Mouse (Mus musculus) NIH3T3 (cell line): ENCODE measurements around the gene Csrp2.

ENCODE experiments used
- DNase-seq: peaks from one replicate; pipeline ENCODE4 v3.0.0-alpha.2; 2012; ENCODE audit warnings: low read depth

Csrp2 gene

DNA sequence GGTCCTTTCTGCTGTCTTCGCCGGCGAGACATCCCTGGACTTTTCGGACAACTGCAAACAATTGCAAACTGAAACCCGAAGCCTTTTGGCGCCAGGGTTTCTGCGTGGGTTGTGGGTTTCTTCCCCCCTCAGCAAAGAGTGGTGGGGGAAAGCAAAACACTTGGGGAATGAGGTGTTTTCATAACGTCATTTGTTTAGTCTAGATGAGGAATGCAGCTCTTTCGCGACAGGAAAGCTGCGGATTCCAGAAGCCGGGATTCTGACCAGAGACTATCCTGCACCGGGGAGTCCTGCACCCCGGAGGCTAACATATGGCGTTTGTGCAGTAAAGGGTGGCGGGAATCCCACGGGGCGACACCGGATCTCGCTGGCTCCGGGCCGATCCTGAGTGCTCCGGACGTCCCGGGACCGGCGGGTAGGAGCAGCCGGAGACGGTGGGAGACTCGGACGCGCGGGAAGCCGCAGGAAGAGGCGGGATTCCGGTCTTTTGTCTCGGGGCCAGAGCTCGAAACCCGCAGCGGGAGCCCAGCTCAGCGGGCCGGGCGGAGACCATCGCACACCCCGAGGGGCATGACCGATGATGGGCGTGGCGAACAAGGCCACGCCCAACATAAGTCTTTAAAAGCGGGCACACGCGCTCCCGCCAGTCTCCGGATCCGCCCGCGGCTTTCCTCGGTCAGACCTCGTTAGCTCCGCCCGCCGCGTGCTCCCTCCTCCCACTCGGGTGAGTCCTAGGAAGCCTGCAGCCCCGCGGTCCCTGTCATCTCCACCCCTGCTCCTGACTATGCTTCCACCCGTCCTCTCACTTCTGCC is at the start of gene Csrp2:
Gene Csrp2 (plus strand): TSS at position 259 of the 813 bp plus-strand sequence.
- peak; percentile 98 for DNase-seq

DNA sequence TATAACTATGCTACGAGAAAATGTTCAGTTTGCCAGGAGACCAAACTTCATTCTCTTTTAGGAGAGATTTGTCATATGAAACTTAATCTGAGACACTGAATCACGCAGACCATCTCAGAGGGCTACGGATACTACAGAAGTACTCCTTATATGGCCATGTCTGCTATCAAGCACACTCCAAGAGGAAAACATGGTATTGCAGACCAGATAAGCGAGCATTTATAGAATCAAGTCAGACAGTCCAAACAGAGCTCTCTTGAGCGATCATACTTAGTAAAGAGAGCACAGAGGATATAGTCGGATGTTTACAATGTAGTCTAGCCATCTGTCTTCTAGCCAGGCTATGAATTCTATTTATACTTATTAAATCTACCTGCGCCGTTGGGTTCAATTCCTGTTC is 44.7 kb upstream of the Csrp2 start:
- DNase-seq, result no peak

DNA sequence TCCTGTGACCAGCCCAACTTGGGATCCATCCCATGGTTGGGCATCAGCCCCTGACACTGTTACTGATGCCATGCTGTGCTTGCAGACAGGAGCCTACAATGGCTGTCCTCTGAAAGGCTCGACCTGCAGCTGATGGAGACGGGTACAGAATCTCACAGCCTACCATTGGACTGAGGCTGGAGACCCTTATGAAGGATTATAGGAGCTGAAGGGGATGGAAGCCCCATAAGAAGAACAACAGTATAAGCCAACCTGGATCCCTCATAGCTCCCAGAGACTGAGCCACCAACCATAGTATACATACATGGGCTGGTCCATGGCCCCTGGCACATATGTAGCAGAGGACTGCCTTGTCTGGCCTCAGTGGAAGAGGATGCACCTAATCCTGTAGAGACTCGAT is 42.6 kb upstream of the Csrp2 start:
- DNase-seq, result no peak

DNA sequence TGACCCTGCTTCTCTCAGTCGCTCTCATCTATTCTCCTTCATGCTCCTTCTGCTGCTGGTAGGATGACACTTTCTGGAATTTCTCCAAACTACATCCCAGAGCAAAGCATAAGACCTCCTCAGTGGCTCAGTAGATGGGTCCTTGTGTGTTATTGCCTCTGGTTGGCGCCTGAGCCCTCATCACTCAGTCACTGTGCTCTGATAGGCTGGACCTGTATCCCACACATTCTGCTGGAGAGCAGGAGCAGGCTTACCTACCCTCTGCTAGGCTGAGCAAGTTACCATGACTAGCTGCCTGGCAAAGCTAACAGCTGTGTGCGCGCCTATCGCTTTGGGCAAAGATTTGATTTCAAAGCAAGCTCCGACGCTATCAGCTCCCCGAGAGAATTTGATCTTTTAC is 41.7 kb upstream of the Csrp2 start:
- no peak for DNase-seq

DNA sequence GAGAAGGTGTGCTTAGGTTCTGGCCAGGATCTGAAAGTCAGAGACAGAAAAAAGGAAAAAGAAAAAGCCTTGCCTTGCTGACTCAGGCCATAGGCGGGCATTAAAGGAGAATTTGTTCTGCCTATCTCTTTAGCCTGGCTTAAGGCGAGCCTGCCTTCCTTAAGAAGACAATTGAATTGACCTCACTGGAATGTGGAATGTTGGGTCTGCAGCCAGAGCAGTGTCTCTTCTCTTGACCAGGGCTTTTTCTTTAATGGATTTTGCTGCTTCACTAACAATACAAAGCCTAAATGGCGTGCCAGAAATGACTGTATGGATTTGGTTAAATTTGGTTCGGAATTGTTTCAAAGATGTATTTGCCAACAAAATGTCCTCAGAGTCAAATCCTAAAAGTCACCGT is 40.9 kb upstream of the Csrp2 start:
- peak; percentile 25 for DNase-seq

DNA sequence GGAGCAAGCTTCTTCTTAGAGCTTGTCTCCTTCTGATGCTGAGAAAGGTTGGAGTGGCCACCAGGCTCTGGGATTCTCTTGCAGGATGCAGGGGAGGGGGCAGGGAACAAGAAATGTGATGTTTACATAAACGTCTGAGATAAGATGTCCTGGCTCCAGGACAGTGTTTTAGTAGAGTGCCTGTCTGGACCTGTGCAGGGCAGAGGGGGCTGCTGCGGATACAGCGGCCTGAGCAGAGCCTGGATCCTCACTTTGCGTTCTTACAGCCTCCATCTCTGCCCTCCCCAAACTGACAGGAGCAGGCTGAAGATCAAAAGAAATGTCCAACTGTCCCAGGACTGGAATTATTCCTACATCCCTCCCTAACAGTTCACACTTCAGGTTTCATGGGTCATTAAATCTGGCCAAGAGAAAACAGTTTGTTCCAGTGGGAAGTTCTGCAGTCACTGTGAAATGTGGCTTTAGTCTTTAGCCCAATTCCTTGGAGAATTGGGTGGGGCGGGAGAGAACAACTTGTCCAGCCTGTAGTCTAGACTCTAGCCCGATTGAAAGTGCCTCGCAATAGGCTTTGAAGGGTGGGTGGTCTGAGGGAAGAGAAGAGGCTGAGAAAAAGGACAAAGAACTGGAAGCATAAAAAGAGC is 40.0 kb upstream of the Csrp2 start:
- no peak for DNase-seq

DNA sequence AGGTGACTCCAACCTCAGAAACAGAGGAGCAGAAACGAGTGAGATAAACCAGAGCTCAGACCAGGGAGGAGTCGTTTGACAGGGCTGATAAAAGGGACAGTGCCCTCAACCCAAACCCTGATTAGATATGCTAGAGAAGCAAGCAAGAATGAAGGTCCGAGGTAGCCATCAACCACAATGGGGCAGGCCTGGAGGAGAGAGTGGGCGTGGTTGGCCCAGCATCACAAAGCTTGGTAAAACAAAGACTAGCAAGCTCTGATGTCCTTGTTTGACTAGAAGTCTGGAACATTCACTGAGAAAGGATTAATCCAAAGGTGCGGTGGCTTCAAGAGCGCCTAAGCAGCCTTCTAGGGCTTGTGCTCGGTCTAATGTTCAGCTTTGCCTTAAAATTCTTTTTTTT is 38.2 kb upstream of the Csrp2 start:
- no peak for DNase-seq

DNA sequence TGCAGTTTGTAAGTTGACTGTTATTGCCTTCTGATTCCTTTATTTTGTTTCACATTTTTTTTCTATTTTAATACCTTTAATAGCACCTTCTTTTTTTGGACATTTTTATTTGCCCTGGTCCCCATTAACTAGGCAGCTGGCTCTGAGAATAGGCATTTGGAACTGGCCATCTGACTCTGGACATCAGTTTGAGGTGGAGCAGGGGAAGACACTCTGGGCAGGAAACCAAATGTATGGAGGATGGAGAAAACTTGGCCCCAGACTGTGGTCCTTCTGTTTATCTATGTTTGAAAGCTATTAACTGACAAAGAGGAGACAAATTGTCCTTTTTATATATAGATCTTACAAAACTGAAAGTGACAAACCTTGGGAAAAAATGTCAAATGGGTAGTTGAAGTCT is 36.9 kb upstream of the Csrp2 start:
- DNase-seq, result no peak

DNA sequence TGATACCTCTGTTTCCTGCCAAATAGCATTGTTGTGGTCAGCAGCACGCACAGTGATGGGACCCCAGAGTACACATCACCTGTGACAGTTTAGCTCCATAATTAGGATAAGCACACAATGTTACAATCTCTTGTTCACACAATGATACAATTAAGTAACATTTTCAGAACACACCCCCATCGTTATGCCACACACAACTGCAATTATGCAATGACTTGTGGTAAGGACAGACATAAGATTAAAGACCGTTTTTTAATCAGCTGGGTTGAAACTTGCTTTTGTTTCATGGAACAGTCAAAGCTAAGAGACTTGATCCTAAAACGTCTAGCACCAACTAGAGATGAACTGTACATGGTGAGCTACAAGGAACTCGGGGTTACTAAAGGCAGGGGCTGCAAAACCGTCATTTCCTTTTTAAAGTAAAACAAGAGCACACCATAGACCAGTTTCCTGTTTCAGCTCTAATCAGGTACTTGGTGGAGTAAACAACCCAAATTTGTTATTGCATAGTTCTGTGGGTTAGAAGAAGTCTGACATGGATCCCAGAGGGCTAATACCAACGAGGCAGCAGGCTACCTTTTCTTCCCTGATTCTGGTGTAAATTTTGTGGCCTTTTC is 28.8 kb upstream of the Csrp2 start:
- no peak for DNase-seq

DNA sequence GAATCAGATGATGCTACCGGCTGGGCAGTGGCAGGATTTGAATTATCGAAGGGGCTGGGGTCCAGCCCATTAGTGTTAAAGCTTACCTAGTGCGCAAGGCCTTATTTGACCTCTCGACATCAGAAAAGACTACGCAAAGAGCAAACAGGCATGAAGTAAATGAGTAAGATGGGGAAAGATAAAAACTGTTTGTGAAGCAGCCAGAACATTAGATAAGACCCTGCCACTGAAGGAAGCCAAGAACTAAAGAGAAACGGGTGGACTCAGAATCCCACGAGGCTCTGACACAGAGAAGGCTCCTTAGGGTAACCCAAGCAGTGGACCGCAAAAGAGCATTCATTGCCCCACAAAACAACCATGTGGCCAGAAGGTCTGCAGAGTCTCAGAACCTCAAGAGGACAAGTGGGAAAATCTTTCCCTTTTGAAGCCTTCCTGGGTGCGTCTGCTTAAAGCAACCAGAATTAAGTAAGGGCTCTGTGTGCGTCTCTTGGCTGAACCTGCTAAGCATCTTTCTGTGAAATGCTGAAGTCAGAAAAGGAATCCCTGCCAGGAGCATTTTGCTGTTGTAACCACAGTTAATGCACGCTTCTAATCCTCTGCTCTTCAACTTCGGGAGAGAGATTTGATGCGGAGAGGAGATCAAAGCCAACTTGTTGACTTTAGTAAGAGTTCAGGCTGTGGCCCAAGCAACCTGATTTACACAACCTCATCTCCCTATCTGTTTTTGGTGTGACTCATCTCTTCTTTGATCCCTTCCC is 19.7 kb upstream of the Csrp2 start:
- DNase-seq, result peak; percentile 44

DNA sequence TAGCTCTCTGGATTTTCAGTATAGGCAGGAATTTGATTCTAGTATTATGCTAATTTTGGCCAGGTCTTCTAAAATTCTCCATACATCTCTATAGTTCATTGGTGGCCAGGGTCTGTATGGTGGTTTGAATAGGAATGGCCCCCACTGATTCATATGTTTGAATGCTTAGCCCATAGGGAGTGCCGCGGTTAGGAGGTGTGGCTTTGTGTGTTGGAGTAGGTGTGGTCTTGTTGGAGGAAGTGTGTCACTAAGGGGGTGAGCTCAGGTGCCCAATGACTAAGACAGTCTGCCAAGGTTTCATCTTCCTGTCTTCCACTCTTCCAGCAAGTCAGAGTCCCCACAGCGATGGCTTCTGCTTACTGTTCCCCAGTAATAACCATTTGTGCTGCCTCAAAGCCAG is 15.7 kb upstream of the Csrp2 start:
- DNase-seq, result no peak

DNA sequence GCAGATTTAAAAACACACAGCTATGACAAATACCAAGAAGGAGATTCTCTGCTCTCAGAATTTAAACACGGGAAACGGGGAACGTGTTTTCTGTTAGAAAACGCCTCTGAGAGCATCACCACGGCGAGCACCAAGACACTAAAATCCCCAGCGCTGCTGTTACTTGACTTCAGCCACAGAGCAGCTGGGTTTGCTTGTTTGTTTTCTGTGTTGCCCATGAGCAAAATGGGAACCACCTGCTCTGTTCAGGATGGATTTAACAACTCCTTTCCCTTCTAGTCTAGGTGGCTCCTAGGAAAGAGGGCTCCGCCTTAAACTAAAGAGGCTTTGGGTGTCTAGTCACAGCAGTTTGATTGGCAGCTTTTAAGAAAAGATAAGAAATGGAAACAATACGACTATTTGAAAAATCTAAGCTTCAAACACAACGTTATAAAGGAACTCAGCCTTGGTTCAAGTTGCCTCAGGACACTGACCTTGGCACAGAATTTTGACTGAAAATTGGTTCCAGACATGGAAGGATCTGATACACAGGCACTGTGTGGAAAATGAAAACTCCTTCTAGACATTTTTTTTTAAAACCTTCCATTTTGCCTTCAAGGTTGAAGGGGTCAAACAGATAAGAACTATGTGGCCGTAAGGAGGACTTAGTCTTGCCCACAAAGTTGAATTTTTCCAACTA is 2.8 kb upstream of the Csrp2 start:
- DNase-seq, result peak; percentile 55

DNA sequence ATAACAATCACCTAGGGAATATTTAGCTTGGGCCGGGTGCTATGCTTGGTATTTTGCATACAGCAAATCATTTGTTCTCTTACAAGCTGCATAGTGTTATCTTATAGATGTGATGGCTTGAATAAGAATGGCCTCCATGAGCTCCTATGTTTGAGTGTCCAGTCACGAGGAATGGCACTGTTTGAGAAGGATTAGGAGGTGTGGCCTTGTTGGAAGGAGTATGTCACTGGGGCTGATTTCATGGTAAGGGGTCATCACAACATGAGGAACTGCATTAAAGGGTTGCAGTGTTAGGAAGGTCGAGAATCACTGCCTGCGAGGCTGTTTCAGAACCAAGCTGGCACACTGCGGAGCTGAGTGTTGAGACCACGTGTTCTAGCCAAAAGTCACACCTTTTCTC is 2.1 kb upstream of the Csrp2 start:
- no peak for DNase-seq

DNA sequence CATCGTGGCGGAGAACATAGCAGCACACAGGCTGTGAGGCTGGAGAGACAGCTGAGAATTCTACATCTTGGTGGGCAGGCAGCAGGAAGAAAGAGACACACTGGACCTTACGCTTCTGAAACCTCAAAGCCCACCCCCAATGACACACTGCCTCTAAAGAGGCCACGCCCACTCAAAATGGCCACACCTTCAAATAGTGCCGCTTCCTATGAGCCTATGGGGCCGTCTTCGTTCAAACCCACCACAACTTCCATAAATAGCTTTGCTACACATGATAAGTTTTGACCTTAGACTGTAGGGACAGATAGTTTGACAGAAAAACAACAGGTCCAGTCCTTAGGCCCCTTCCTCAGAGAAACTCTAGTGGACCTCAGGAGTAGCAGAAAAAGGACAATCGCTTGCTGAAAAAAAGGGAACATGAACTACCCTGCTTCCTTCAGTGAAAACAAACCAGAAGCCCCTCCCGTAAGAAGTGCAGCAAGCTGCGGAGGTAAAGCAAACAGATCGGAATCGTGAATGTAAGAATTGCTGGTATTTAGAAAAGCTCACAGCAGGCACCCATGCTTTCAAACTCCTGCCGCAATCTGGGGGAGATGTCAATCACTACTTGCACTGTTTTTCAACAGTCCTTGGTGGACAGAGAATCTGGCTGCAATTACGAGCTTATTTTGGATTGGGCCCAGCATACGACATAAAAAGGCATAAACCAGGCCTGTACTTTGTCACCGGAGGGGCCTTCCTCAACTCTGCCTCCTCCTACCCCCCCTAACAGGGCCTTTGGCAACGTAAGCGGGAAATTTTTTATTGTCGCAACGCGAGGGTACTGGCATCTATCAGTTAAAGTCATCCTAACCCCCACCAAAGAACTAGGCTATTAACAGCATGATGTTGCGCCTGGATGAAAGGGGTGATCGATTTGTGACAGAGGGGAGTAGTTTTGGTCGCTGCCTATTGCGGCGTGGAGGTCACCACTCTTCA is 886 bp upstream of the Csrp2 start:
- peak; percentile 46 for DNase-seq

DNA sequence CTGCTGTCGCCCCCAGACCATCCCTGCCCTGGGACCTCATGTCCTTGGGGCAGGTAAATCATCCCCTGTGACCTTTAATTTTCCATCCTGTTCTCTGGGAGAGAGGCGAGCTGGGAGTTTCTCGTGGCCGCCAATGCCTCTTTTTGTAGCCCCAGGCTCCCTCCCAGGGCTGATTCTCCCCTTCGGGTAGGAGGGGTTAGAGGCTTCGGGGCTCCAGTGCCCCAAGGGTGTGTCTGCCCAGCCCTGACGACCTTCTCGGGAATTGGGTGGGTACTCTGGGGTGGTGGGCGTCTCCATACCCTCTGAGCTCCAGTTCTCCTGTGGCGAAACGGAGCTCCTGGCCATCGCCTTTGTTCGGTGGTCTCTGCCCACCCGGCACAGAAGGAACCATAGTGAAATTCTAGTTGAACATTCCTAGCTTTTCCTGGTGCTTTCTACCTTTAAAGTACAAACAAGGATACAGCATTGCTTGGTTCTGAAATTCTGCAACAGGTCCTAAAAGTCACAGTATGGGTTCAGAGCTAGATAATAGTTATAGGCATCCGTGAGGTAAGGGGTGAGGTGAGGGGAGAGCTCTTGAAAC is 870 bp downstream of the Csrp2 start:
- DNase-seq, result no peak

DNA sequence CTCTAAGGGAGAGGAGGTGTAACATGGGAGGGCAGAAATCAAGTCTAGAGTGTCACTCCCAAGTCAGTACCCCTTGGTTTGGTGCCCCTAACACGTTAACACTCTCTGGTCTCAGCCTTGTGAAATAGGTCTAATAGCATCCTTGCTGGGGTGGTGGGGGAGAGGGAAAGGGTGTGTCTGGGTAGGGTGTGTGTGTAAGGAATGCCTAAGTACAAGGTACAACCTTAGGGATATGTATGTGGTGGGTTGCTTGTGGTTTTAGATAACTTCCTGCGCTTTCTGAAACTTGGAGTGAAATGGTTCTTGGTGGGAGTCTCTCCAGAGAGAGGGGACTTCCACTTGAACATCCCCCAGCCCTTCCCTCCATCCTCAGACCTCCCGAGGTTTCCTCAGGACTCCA is 2.3 kb downstream of the Csrp2 start:
- no peak for DNase-seq

DNA sequence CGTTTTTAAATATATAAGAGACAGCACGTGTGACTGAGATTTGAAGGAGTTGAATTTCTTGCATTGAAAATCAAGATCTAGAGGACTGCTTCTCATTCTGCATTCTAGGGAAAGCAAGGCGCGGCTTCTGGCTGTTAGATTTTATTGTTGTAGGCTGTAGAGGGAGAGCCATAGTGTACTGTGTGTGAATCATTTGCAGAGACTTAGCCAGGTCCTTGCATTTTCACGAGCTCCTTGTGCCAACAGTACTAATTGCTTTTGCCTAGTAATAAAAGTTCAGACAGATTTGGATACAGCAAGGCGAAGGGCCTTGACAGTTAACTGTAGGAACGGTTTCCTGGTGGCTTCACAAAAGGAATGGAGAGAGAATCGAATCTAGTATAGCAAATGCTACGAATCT is 3.0 kb downstream of the Csrp2 start:
- no peak for DNase-seq

DNA sequence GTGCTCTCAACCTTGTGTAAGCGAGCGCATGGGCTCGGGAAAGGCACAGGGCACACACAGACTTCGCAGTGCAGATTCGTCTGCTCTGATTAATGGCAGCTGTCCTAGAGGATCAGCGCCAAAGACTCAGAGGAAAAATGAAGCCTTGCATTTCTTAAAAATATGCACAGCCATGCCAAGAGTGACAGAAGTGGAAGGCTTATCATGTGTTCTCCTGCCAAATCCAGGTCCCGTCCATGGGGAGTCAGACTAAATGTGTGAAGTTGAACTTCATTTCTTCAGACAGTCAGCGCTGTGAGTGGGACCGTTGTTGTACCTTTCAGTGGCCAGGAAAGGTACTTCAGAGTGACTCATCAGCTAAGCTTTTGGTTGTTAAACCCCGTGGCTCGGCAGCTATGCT is 7.9 kb downstream of the Csrp2 start:
- peak; percentile 89 for DNase-seq

DNA sequence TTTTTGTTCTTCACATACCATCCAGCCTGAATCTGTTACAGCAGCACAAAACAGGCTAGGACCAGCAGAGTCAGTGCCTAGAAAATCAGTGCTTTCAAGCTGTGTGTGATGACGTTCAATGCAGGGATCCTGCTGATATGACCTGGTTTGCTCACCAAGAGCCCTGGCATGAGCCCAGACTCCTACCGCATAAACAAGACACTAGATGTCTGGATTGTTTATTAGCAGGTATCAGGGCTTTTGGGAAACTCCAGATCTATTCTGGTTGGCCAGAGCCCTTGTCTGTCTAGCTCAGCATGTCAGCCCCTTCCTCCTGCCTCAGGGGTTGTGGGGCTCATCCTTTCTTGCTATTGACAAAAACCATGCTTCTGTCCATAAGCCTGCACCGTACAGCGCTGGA is 10.2 kb downstream of the Csrp2 start:
- no peak for DNase-seq

DNA sequence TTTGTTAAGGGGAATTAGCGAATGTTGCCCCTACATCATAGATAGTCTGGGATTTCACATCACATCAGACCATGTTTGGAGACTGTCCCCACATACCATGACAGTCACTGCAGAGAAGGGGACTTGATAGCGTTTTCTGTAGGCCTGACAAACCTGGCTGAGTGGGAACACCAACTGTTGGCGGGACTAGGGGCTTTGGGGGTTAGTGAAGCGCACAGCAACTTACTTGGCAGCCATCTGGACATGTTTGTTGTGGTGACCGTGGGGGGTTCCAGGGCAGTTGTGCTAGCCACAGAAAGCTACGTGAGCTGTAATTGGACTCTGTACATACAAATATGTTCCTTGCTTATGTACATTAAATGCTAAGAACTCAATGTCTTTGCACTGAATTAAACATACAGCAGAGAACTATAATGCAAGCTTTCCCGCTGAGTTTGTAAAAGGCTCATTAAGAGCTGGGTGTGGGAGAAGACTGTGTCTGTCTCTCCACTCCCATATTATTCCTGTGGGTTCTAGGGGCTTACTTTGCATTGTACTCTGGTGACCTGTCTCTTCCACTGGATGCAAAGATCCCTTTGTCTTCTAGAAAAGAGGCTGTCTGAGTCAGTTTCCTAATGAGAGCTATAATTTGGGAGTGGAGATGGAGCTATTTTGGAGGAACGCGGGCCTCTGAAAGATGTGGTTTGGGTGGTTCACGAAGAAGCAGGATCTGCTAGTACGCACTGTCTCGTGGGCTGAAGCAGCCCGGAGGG is 11.7 kb downstream of the Csrp2 start:
- DNase-seq, result no peak
